Mouse (Mus musculus): ENCODE data around the gene Col16a1.

DNA sequence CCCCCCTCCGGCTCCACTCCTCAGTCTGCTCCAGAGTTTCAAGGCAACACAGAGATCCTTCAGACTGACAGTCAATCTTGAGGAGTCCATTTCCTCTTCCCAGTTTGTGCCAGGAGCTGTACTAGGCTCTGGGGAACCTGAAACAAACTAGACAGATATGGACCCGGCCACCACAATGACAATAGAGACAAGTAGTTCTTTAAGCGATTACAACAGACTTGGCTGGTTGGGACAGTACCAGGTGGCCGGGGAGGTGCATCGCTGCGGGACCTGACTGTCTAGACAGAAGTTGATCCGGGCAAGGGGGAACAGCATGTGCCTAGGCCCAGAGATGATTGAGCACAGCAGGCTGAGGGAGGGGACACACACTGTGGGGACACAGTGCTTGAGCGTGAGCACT lies 53.5 kb downstream of the Col16a1 start:
- no peak for TF ChIP-seq UBTF (IDR thresholded peaks at IDR 0.05; ENCODE audit: borderline replicate concordance, insufficient read depth, low read depth, low read length)
- TF ChIP-seq POLR2AphosphoS5 (IDR thresholded peaks at IDR 0.05; ENCODE audit: borderline replicate concordance, low read depth, low read length): no peak
- no peak for TF ChIP-seq KAT2A (conservative IDR thresholded peaks at IDR 0.05; ENCODE audit: low read depth, low read length)
